Mouse (Mus musculus) cortical plate, adult 2 months (tissue): ENCODE results near the gene Timm44.

Experiments used
- CTCF ChIP-seq: fragments of 200-500 bp; IDR thresholded peaks from 2 replicates; pipeline ENCODE4 v1.5.1; 2011; ENCODE audit warnings: mild to moderate bottlenecking, control low read depth, low read length; ENCODE audit not compliant: insufficient read depth; ENCODE audit errors: extremely low read depth
- POLR2A ChIP-seq: fragments of 200-500 bp; IDR thresholded peaks from 2 replicates; pipeline ENCODE4 v1.6.1; 2011; ENCODE audit warnings: mild to moderate bottlenecking, low read length, control low read depth; ENCODE audit not compliant: insufficient read depth; ENCODE audit errors: extremely low read depth

GRCm38 (mm10) chr8:4216791-4217621 lies 58.7 kb downstream of the Timm44 start, which contains the start of gene Prr36:
- TF ChIP-seq CTCF (no peak), POLR2A (no peak)
